Mouse (Mus musculus): ENCODE data around the gene Gm4131. TPM values are rescaled to one million over a fixed set of nuclear protein-coding genes. Genes with fewer than 3 reads are reported as not detected.

Gene Gm4131
- polyA plus RNA-seq, 1 experiment, result not detected

DNA sequence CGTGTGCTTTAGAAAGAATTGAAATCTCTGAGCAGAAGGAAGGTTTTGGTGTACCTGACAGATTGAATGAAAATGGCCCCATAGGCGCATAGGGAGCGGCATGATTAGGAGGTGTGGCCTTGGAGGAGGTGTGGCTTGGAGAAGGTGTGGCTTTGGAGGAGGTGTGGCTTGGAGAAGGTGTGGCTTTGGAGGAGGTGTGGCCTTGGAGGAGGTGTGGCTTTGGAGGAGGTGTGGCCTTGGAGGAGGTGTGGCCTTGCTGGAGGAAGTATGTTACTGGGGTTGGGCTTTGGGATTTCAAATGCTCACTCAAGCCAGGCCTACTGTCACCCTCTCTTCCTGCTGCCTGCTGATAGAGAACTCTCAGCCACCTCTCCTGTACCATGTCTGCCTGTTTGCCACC is 14.2 kb upstream of the Gm4131 start:
- Histone ChIP-seq H3K4me3 (replicated peaks; ENCODE audit: control insufficient read depth, low read depth, low read length) (no peak overlapping the region), H3K27ac (ENCODE audit: control insufficient read depth, insufficient read depth, low read depth, low read length, poor library complexity) (no peak overlapping the region), H3K4me1 (ENCODE audit: control insufficient read depth, insufficient read depth, low read length) (no peaks in the 10 kb centered on the region)
- 96% methylated on average over 3 of the region's 3 CpGs for whole genome bisulfite sequencing
- TF ChIP-seq CTCF (IDR thresholded peaks at IDR 0.05; ENCODE audit: control insufficient read depth, insufficient read depth, low read length) (no peak), POLR2A (IDR thresholded peaks at IDR 0.05; ENCODE audit: borderline replicate concordance, control insufficient read depth, low read depth, low read length) (no peak)

DNA sequence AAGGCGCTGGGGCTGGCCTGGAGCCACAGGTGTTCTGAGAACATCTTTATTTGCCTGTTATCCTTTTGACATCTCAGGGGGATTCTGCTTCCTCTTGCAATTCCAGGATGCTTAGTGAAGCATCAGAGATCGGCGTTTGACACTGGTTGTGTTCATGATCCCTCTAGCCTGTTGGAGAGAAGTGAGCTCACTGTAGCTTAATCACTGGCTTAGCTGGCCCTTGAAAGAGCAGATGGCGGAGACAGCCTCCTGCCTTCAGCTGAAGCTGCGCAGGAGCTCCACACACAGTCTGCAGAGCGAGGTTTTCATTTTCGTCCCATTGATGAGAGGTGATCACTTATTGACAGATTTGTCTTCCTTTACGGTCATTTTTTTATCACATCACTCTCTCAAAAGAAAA is 9.1 kb upstream of the Gm4131 start:
- no peak for TF ChIP-seq POLR2A (IDR thresholded peaks at IDR 0.05; ENCODE audit: borderline replicate concordance, control insufficient read depth, low read depth, low read length)
- no peak for TF ChIP-seq CTCF (IDR thresholded peaks at IDR 0.05; ENCODE audit: control insufficient read depth, insufficient read depth, low read length)
- Histone ChIP-seq H3K4me3 (replicated peaks; ENCODE audit: control insufficient read depth, low read depth, low read length) (no peak overlapping the region), H3K27ac (ENCODE audit: control insufficient read depth, insufficient read depth, low read depth, low read length, poor library complexity) (no peak overlapping the region), H3K4me1 (ENCODE audit: control insufficient read depth, insufficient read depth, low read length) (no peaks in the 10 kb centered on the region)
- 80% methylated on average over 8 of the region's 8 CpGs for WGBS

DNA sequence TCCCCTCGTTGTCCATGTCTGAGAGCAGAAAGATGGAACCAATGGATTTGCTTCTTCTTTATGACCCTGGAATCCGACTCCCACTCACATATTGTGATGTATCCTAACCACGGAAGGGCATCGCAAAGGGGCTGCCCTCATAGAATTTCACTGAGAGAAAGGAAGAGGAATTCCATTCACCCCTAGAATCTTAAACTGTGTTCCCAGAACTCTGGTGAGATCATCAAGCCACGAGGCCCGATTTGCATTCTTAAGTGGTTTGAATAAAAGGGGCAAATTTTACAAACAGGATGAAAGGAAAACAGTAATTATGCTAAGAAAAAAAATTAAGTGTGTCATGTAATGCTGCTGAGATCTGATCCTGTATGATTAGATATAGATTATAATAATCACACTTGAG is 8.2 kb upstream of the Gm4131 start:
- no peaks in the 10 kb centered on the region for H3K4me1 ChIP-seq (ENCODE audit: control insufficient read depth, insufficient read depth, low read length)
- no peak overlapping the region for H3K27ac ChIP-seq (ENCODE audit: control insufficient read depth, insufficient read depth, low read depth, low read length, poor library complexity)
- H3K4me3 ChIP-seq (replicated peaks; ENCODE audit: control insufficient read depth, low read depth, low read length), result no peak overlapping the region
- TF ChIP-seq CTCF (IDR thresholded peaks at IDR 0.05; ENCODE audit: control insufficient read depth, insufficient read depth, low read length) (no peak), POLR2A (IDR thresholded peaks at IDR 0.05; ENCODE audit: borderline replicate concordance, control insufficient read depth, low read depth, low read length) (no peak)
- 75% methylated on average over 6 of the region's 6 CpGs for WGBS

DNA sequence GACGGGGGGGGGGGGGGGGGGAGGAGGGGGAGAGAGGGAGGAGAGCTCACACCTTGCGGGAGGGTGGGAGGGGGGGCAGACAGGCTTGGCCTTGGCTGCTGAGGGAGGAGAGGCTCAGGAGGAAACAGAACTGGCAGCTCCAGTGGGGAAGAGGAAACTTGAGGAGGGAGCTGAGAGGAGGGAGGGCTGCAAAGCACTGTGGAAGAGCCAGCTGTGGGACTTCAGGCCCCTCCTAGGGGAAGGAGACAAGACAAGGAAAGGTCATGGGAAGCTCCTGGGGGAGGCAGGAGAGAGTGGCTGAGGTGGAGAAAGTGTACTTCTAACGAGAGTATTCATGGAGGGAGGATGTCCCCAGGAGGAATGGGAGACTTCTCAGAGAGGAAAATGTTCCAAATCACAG is 6.7 kb upstream of the Gm4131 start:
- no peaks in the 10 kb centered on the region for H3K4me1 ChIP-seq (ENCODE audit: control insufficient read depth, insufficient read depth, low read length)
- TF ChIP-seq POLR2A (IDR thresholded peaks at IDR 0.05; ENCODE audit: borderline replicate concordance, control insufficient read depth, low read depth, low read length) (no peak), CTCF (IDR thresholded peaks at IDR 0.05; ENCODE audit: control insufficient read depth, insufficient read depth, low read length) (no peak)
- no peak overlapping the region for H3K27ac ChIP-seq (ENCODE audit: control insufficient read depth, insufficient read depth, low read depth, low read length, poor library complexity)
- 14% methylated on average over 2 of the region's 3 CpGs for WGBS
- no peak overlapping the region for H3K4me3 ChIP-seq (replicated peaks; ENCODE audit: control insufficient read depth, low read depth, low read length)

DNA sequence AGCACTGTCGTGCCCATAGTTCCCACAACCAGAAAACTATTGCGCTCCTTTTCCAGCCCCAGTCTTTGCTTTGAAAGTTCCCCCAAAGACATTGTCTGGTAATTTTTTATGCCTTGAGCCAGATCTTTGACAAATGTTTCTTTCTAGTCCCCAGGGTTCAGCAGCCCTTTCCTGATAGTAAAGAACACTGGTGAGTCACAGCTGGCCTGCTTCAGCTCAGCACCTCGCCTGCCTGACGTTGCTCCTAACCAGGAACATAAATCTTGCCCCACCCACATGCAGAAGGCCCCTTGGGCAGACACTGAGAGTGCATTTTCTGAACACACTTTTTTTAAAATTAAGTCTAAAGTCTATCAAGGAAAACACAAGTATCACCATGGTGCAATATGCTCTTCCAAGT is 3.6 kb upstream of the Gm4131 start:
- 41% methylated on average over 4 of the region's 4 CpGs for WGBS

DNA sequence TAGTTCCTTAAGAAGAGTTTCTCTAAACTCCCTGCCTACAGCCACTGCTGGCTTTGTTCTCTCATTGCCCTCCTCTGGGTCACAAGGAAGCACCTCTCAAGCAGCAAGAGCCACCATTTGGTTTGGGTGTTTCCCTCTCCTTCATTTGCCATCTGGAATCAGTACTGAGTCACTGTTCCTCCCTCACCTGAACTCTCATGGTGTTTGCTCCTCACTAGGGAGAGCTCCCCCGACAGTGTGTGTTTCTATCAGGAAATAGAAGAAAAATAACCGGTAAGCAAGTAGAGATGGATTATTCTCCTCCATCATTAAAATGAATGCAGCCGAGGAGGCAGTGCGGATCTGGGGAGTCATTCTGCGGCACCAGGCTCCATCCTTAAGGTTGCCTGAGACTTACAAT is 2.7 kb upstream of the Gm4131 start:
- no peak overlapping the region for H3K4me3 ChIP-seq (replicated peaks; ENCODE audit: control insufficient read depth, low read depth, low read length)
- no peak for TF ChIP-seq CTCF (IDR thresholded peaks at IDR 0.05; ENCODE audit: control insufficient read depth, insufficient read depth, low read length)
- TF ChIP-seq POLR2A (IDR thresholded peaks at IDR 0.05; ENCODE audit: borderline replicate concordance, control insufficient read depth, low read depth, low read length), result no peak
- no peaks in the 10 kb centered on the region for H3K4me1 ChIP-seq (ENCODE audit: control insufficient read depth, insufficient read depth, low read length)
- 84% methylated on average over 5 of the region's 5 CpGs for WGBS
- H3K27ac ChIP-seq (ENCODE audit: control insufficient read depth, insufficient read depth, low read depth, low read length, poor library complexity), result no peak overlapping the region

More for the DNA sequence above, 3.6 kb upstream of the Gm4131 start:
- Histone ChIP-seq H3K27ac (ENCODE audit: control insufficient read depth, insufficient read depth, low read depth, low read length, poor library complexity) (no peak overlapping the region), H3K4me3 (replicated peaks; ENCODE audit: control insufficient read depth, low read depth, low read length) (no peak overlapping the region), H3K4me1 (ENCODE audit: control insufficient read depth, insufficient read depth, low read length) (no peaks in the 10 kb centered on the region)
- TF ChIP-seq POLR2A (IDR thresholded peaks at IDR 0.05; ENCODE audit: borderline replicate concordance, control insufficient read depth, low read depth, low read length), result no peak
- no peak for TF ChIP-seq CTCF (IDR thresholded peaks at IDR 0.05; ENCODE audit: control insufficient read depth, insufficient read depth, low read length)

DNA sequence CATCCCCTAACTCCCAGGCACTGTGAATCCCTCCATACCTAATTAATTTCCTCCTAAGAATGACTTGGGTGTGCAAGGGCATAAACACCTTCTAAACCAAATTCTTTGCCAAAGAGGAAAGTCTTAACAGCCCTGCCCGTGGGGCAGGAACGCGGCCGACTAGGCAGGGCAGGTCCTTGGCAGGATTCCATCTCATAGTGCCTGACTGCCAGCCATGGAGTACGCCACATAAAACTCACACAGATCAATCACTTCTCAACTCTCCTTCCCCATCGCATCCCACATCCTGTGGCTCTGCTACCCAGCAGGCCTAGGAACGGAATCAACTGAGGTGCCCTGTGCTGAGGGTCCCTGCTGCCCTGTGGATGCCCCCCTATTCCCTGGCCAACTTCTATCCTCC is 3.0 kb downstream of the Gm4131 start:
- Histone ChIP-seq H3K4me3 (replicated peaks; ENCODE audit: control insufficient read depth, low read depth, low read length) (no peak overlapping the region), H3K4me1 (ENCODE audit: control insufficient read depth, insufficient read depth, low read length) (no peaks in the 10 kb centered on the region), H3K27ac (ENCODE audit: control insufficient read depth, insufficient read depth, low read depth, low read length, poor library complexity) (no peak overlapping the region)
- 48% methylated on average over 7 of the region's 7 CpGs for WGBS
- TF ChIP-seq POLR2A (IDR thresholded peaks at IDR 0.05; ENCODE audit: borderline replicate concordance, control insufficient read depth, low read depth, low read length) (no peak), CTCF (IDR thresholded peaks at IDR 0.05; ENCODE audit: control insufficient read depth, insufficient read depth, low read length) (no peak)

DNA sequence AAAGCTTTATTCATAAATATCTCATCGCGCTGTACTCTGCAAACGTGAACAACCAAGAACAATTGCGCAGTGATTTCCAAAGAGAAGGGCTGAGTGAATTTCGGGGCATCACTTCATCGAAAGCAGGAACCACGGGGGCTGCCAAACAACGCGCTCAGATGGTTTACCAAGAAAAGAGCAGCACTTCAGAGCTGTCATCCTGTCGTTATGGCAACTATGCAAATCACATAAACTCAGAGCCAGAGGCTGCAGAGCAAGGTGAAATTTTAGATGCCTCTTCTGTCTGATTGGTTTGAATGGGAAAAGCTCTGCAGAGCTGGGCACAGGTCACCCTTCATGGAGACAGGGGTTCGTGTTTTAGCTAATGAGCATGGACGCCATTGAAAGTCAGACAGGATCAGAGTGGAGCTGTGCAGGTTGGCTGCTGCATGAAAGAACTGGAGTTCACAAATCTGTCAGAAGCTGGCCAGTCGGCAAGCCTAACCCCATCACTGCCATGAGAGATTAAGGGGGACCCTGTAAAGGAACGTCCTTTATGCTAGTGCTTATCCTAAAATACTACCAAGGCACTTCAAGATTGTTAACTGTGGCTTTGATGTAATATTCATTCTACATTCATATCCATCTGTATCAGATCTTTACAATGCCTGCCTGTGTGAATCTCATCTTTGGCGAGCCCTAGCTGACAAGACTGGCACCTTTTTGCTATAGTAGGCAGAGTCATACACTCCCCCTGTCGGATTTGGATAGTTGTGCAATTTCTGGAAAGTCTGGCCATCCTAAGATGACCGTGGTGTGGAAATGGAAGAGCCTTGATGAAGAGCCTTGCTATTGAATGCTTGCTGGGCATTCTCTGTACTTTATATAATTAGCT is 4.6 kb downstream of the Gm4131 start:
- WGBS, result 71% methylated on average over 17 of the region's 17 CpGs
- Histone ChIP-seq H3K4me1 (ENCODE audit: control insufficient read depth, insufficient read depth, low read length) (no peaks in the 10 kb centered on the region), H3K4me3 (replicated peaks; ENCODE audit: control insufficient read depth, low read depth, low read length) (no peak overlapping the region), H3K27ac (ENCODE audit: control insufficient read depth, insufficient read depth, low read depth, low read length, poor library complexity) (no peak overlapping the region)
- TF ChIP-seq POLR2A (IDR thresholded peaks at IDR 0.05; ENCODE audit: borderline replicate concordance, control insufficient read depth, low read depth, low read length) (no peak), CTCF (IDR thresholded peaks at IDR 0.05; ENCODE audit: control insufficient read depth, insufficient read depth, low read length) (no peak)
